Mouse (Mus musculus): ENCODE results near the gene Fbn1. TPM values are rescaled to one million over a fixed set of nuclear protein-coding genes. Genes with fewer than 3 reads are reported as not detected.

Gene Fbn1
- polyA plus RNA-seq, 1 experiment from 2014 or later: 2.5 TPM

GRCm38 (mm10) chr2:125315203-125315602, 192.6 kb downstream of the Fbn1 start:
- Histone ChIP-seq H3K9ac (no peak overlapping the region), H3K4me2 (no peak overlapping the region), H3K9me3 (no peaks in the 10 kb centered on the region), H3K4me3 (no peak overlapping the region), H3K27ac (no peak overlapping the region), H3K27me3 (replicated peaks) (no peaks in the 10 kb centered on the region), H3K36me3 (replicated peaks) (no peaks in the 10 kb centered on the region), H3K4me1 (no peaks in the 10 kb centered on the region)
- ATAC-seq (replicated peaks): no peak
- whole genome bisulfite sequencing: 95% methylated on average over 3 of the region's 3 CpGs

GRCm38 (mm10) chr2:125314169-125314925, 193.4 kb downstream of the Fbn1 start:
- no peak for ATAC-seq (replicated peaks)
- WGBS: 91% methylated on average over 16 of the region's 16 CpGs

GRCm38 (mm10) chr2:125309710-125310109, 198.1 kb downstream of the Fbn1 start:
- 90% methylated on average over 10 of the region's 10 CpGs for WGBS
- no peaks in the 10 kb centered on the region for H3K4me1 ChIP-seq
- H3K4me3 ChIP-seq: no peak overlapping the region
- H3K4me2 ChIP-seq: no peak overlapping the region
- H3K9ac ChIP-seq: no peak overlapping the region
- H3K36me3 ChIP-seq (replicated peaks): peaks cover 3% of the 10 kb centered on the region
- H3K27me3 ChIP-seq (replicated peaks): no peaks in the 10 kb centered on the region
- no peak overlapping the region for H3K27ac ChIP-seq
- H3K9me3 ChIP-seq: no peaks in the 10 kb centered on the region
- no peak for ATAC-seq (replicated peaks)

More at GRCm38 (mm10) chr2:125314169-125314925, 193.4 kb downstream of the Fbn1 start:
- no peak overlapping the region for H3K4me3 ChIP-seq
- no peak overlapping the region for H3K4me2 ChIP-seq
- peaks cover 3% of the 10 kb centered on the region; the same call in 1 of the 2 replicates for H3K36me3 ChIP-seq (replicated peaks)
- no peaks in the 10 kb centered on the region for H3K4me1 ChIP-seq
- H3K27me3 ChIP-seq (replicated peaks): no peaks in the 10 kb centered on the region
- no peak overlapping the region for H3K27ac ChIP-seq
- H3K9ac ChIP-seq: no peak overlapping the region
- no peaks in the 10 kb centered on the region for H3K9me3 ChIP-seq

GRCm38 (mm10) chr2:125305671-125306070, 202.1 kb downstream of the Fbn1 start:
- H3K36me3 ChIP-seq (replicated peaks): peaks cover 6% of the 10 kb centered on the region
- 87% methylated on average over 3 of the region's 3 CpGs for WGBS
- no peak overlapping the region for H3K4me2 ChIP-seq
- no peak overlapping the region for H3K9ac ChIP-seq
- no peak for ATAC-seq (replicated peaks)
- H3K27ac ChIP-seq: no peak overlapping the region
- H3K27me3 ChIP-seq (replicated peaks): no peaks in the 10 kb centered on the region
- no peak overlapping the region for H3K4me3 ChIP-seq
- no peaks in the 10 kb centered on the region for H3K9me3 ChIP-seq
- H3K4me1 ChIP-seq: no peaks in the 10 kb centered on the region

- Histone ChIP-seq H3K9me3 (no peaks in the 10 kb centered on the region), H3K9ac (no peak overlapping the region), H3K4me1 (no peaks in the 10 kb centered on the region), H3K4me2 (no peak overlapping the region), H3K27me3 (replicated peaks) (no peaks in the 10 kb centered on the region), H3K27ac (no peak overlapping the region), H3K36me3 (replicated peaks) (peaks cover 6% of the 10 kb centered on the region), H3K4me3 (no peak overlapping the region)
- ATAC-seq (replicated peaks): no peak
- WGBS: 97% methylated on average over 3 of the region's 3 CpGs
Measured at GRCm38 (mm10) chr2:125304746-125305145, 203.0 kb downstream of the Fbn1 start.

GRCm38 (mm10) chr2:125303764-125304384, 203.9 kb downstream of the Fbn1 start:
- H3K27me3 ChIP-seq (replicated peaks): no peaks in the 10 kb centered on the region
- H3K9me3 ChIP-seq: no peaks in the 10 kb centered on the region
- ATAC-seq (replicated peaks): no peak
- H3K4me3 ChIP-seq: no peak overlapping the region
- no peak overlapping the region for H3K9ac ChIP-seq
- H3K36me3 ChIP-seq (replicated peaks): peaks cover 2% of the 10 kb centered on the region; the same call in 1 of the 2 replicates
- H3K4me2 ChIP-seq: no peak overlapping the region
- 80% methylated on average over 5 of the region's 5 CpGs for WGBS
- H3K4me1 ChIP-seq: no peaks in the 10 kb centered on the region
- no peak overlapping the region for H3K27ac ChIP-seq

GRCm38 (mm10) chr2:125302625-125302924, 205.2 kb downstream of the Fbn1 start:
- H3K36me3 ChIP-seq (replicated peaks): peaks cover 2% of the 10 kb centered on the region; the same call in 1 of the 2 replicates
- H3K4me1 ChIP-seq: no peaks in the 10 kb centered on the region
- no peak for ATAC-seq (replicated peaks)
- no peak overlapping the region for H3K27ac ChIP-seq
- no peak overlapping the region for H3K4me3 ChIP-seq
- H3K9ac ChIP-seq: no peak overlapping the region
- no peaks in the 10 kb centered on the region for H3K27me3 ChIP-seq (replicated peaks)
- whole genome bisulfite sequencing: 87% methylated on average over 8 of the region's 8 CpGs
- H3K9me3 ChIP-seq: no peaks in the 10 kb centered on the region
- H3K4me2 ChIP-seq: no peak overlapping the region

- Histone ChIP-seq H3K36me3 (replicated peaks) (peaks cover 2% of the 10 kb centered on the region; the same call in 1 of the 2 replicates), H3K4me3 (no peak overlapping the region), H3K4me2 (no peak overlapping the region), H3K4me1 (no peaks in the 10 kb centered on the region), H3K27me3 (replicated peaks) (no peaks in the 10 kb centered on the region), H3K27ac (no peak overlapping the region), H3K9me3 (no peaks in the 10 kb centered on the region), H3K9ac (no peak overlapping the region)
- 55% methylated on average over 9 of the region's 9 CpGs for WGBS
- ATAC-seq (replicated peaks): no peak
Measured at GRCm38 (mm10) chr2:125301877-125302624, 205.7 kb downstream of the Fbn1 start.

- H3K4me1 ChIP-seq: no peaks in the 10 kb centered on the region
- no peaks in the 10 kb centered on the region for H3K9me3 ChIP-seq
- ATAC-seq (replicated peaks): no peak
- WGBS: 95% methylated on average over 1 of the region's 1 CpGs
- H3K36me3 ChIP-seq (replicated peaks): peaks cover 2% of the 10 kb centered on the region; the same call in 1 of the 2 replicates
- no peak overlapping the region for H3K9ac ChIP-seq
- H3K4me2 ChIP-seq: no peak overlapping the region
- no peak overlapping the region for H3K4me3 ChIP-seq
- no peaks in the 10 kb centered on the region for H3K27me3 ChIP-seq (replicated peaks)
- no peak overlapping the region for H3K27ac ChIP-seq
Measured at GRCm38 (mm10) chr2:125298841-125299240, 209.0 kb downstream of the Fbn1 start.

GRCm38 (mm10) chr2:125295526-125295925, 212.3 kb downstream of the Fbn1 start:
- H3K27ac ChIP-seq: no peak overlapping the region
- H3K4me2 ChIP-seq: no peak overlapping the region
- H3K27me3 ChIP-seq (replicated peaks): no peaks in the 10 kb centered on the region
- no peak overlapping the region for H3K9ac ChIP-seq
- H3K4me1 ChIP-seq: no peaks in the 10 kb centered on the region
- no peaks in the 10 kb centered on the region for H3K9me3 ChIP-seq
- H3K4me3 ChIP-seq: no peak overlapping the region
- no peak for ATAC-seq (replicated peaks)
- no peaks in the 10 kb centered on the region for H3K36me3 ChIP-seq (replicated peaks)
- WGBS: 88% methylated on average over 3 of the region's 3 CpGs

- Histone ChIP-seq H3K4me3 (no peak overlapping the region), H3K4me1 (no peaks in the 10 kb centered on the region), H3K27ac (no peak overlapping the region), H3K9ac (no peak overlapping the region), H3K27me3 (replicated peaks) (no peaks in the 10 kb centered on the region), H3K36me3 (replicated peaks) (no peaks in the 10 kb centered on the region), H3K4me2 (no peak overlapping the region), H3K9me3 (no peaks in the 10 kb centered on the region)
- WGBS: 85% methylated on average over 5 of the region's 5 CpGs
- ATAC-seq (replicated peaks): no peak
Measured at GRCm38 (mm10) chr2:125293969-125294491, 213.8 kb downstream of the Fbn1 start.

- no peak overlapping the region for H3K9ac ChIP-seq
- no peaks in the 10 kb centered on the region for H3K9me3 ChIP-seq
- no peaks in the 10 kb centered on the region for H3K4me1 ChIP-seq
- no peak overlapping the region for H3K4me3 ChIP-seq
- ATAC-seq (replicated peaks): no peak
- no peak overlapping the region for H3K27ac ChIP-seq
- H3K36me3 ChIP-seq (replicated peaks): no peaks in the 10 kb centered on the region
- WGBS: 89% methylated on average over 7 of the region's 7 CpGs
- no peaks in the 10 kb centered on the region for H3K27me3 ChIP-seq (replicated peaks)
- no peak overlapping the region for H3K4me2 ChIP-seq
Measured at GRCm38 (mm10) chr2:125292616-125293015, 215.2 kb downstream of the Fbn1 start.

Data from midbrain, embryonic 15.5 days (tissue).